13 mouse cellular contexts compared by ENCODE assay signal in the genomic region with DNA sequence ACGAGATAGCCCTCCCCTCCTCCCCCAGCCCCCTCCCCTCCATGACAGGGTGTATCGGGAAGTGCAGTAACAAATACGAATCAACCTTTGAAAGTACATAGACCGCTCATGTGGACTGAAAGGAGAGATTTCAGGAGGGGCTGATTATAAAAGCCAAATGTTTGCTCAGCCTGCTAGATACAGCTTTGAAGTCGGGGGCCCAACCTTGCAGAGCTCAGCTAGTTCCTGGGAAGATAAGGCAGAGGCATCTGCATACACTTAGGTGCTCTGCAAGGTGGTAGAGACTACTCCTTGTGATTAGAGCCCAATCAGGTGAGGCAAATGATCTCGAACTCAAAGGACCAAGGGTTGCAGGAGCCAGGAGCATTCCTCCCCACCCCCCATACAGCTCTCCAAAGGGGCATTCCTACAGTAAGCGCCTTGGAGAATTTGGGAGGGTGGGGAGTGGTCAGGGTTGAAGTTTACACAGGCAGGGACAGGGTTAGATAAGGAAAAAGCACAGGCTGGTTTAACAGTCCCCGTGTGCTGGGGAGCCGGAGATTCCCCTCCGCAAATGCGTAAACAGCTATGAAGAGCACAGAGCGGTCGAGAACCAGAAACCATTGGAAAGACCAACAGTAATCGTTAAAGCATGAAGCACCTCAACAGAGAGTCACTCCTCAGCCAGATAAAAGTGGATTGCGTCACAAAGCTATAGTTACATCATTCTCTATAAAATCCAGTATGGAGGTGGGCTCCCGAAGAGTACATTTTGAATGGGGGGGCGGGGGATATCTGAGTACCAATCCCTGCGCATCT. TPM values are rescaled to one million over a fixed set of nuclear protein-coding genes. Genes with fewer than 3 reads are reported as not detected.
A peak's percentile ranks its signal among the peaks of the same experiment; 100 is the strongest.
DNase-seq lines count a peak whose midpoint lies in the region; ATAC-seq and TF ChIP-seq lines count a peak whose summit lies in the region.
"Had no signal": no experiment of that assay in that cellular context is flagged by ENCODE, and none has a peak within 500 bp of the region (broad histone marks: within the 10 kb centered on the region; RNA-seq: fewer than 3 reads in every experiment).

No protein-coding gene starts in this region.

- 31% methylated on average over 18 of the region's 18 CpGs for WGBS in heart, embryonic 11.5 days (ENCODE audit: insufficient replicate concordance)
- WGBS in liver, adult 2 months, result 34% methylated on average over 18 of the region's 18 CpGs
- 52% methylated on average over 18 of the region's 18 CpGs for WGBS in liver, embryonic 16.5 days (ENCODE audit: insufficient replicate concordance)

- no peak for TF ChIP-seq POLR2A in liver, adult 2 months (IDR thresholded peaks at IDR 0.05; ENCODE audit: extremely low read depth, insufficient read depth, low read length)

- H3K4me2 ChIP-seq in heart, embryonic 11.5 days, result peak overlapping the region; percentile 20
- H3K4me2 ChIP-seq in liver, embryonic 16.5 days (ENCODE audit: low read depth, low read length), result peak overlapping the region; percentile 17; the same call in 1 of the 2 replicates

- H3K9me3 ChIP-seq in heart, embryonic 11.5 days (replicated peaks; ENCODE audit: control insufficient read depth, low read length), result no peaks in the 10 kb centered on the region
- H3K9me3 ChIP-seq in liver, embryonic 16.5 days (replicated peaks; ENCODE audit: control insufficient read depth, low read length), result no peaks in the 10 kb centered on the region

- H3K27ac ChIP-seq in heart, embryonic 11.5 days (ENCODE audit: low read depth, low read length), result no peak overlapping the region
- peak overlapping the region; percentile 80 for H3K27ac ChIP-seq in liver, adult 2 months (replicated peaks; ENCODE audit: insufficient read depth, low read depth, low read length)
- peak overlapping the region; percentile 73 for H3K27ac ChIP-seq in liver, embryonic 16.5 days (ENCODE audit: low read length)

- H3K79me2 ChIP-seq in liver, adult 2 months (ENCODE audit: control insufficient read depth, insufficient read depth, low read length), result peaks cover 4% of the 10 kb centered on the region

- H3K36me3 ChIP-seq in heart, embryonic 11.5 days (ENCODE audit: control insufficient read depth, insufficient read depth, low read length), result no peaks in the 10 kb centered on the region
- peaks cover 18% of the 10 kb centered on the region; the same call in 1 of the 2 replicates for H3K36me3 ChIP-seq in liver, adult 2 months (ENCODE audit: control insufficient read depth, insufficient read depth, low read length)
- H3K36me3 ChIP-seq in liver, embryonic 16.5 days (ENCODE audit: control insufficient read depth, insufficient read depth), result no peaks in the 10 kb centered on the region; the same call in none of the 2 replicates

- H3K9ac ChIP-seq in heart, embryonic 11.5 days (ENCODE audit: low read depth, low read length), result no peak overlapping the region
- peak overlapping the region; percentile 54; the same call in 1 of the 2 replicates for H3K9ac ChIP-seq in liver, adult 2 months (ENCODE audit: low read depth, low read length)
- H3K9ac ChIP-seq in liver, embryonic 16.5 days (ENCODE audit: low read depth, low read length), result no peak overlapping the region

- H3K4me3 ChIP-seq in heart, embryonic 11.5 days (ENCODE audit: low read depth, low read length), result peak overlapping the region; percentile 11; the same call in 1 of the 2 replicates
- no peak overlapping the region for H3K4me3 ChIP-seq in liver, adult 2 months (ENCODE audit: insufficient read depth, low read depth, low read length)
- no peak overlapping the region for H3K4me3 ChIP-seq in liver, embryonic 16.5 days (ENCODE audit: low read depth, low read length)

- TF ChIP-seq CTCF in liver, adult 2 months (IDR thresholded peaks at IDR 0.05; ENCODE audit: low read depth, low read length), result no peak

- peaks cover 9% of the 10 kb centered on the region for H3K4me1 ChIP-seq in heart, embryonic 11.5 days (ENCODE audit: control insufficient read depth, insufficient read depth, low read length)
- peaks cover 11% of the 10 kb centered on the region for H3K4me1 ChIP-seq in liver, adult 2 months (ENCODE audit: control insufficient read depth, insufficient read depth, low read length)
- no peaks in the 10 kb centered on the region for H3K4me1 ChIP-seq in liver, embryonic 16.5 days (ENCODE audit: control insufficient read depth, low read depth, low read length)

- no peak for ATAC-seq in heart, embryonic 11.5 days (replicated peaks; ENCODE audit: insufficient number of reproducible peaks, low FRiP score, low TSS enrichment)
- peak; percentile 69 for ATAC-seq in liver, embryonic 16.5 days (ENCODE audit: low read depth)
- ATAC-seq: Patski had no signal

- no peak for DNase-seq in heart, postnatal 4 days
- peak; percentile 43 for DNase-seq in liver, adult 2 months (ENCODE audit: extremely low read depth, low read depth, low spot score)
- DNase-seq in liver, result no peak
- peak; percentile 89 for DNase-seq in ZHBTc4 (ENCODE audit: low read depth, low spot score)
- no peak for DNase-seq in left cerebral cortex, adult 9 months (ENCODE audit: low spot score in 2 of 2)
- no peak for DNase-seq in frontal cortex, postnatal 36 days (ENCODE audit: low spot score in 2 of 2)
- DNase-seq: adrenal gland, postnatal 25 days; gastrocnemius, postnatal 36 days; kidney, adult 8-10 months; thymus, adult 2 months had no signal

- H3K27me3 ChIP-seq in heart, embryonic 11.5 days (ENCODE audit: control insufficient read depth, insufficient read depth, low read length), result no peaks in the 10 kb centered on the region
- no peaks in the 10 kb centered on the region for H3K27me3 ChIP-seq in liver, adult 2 months (ENCODE audit: control insufficient read depth, insufficient read depth, low read length)
- H3K27me3 ChIP-seq in liver, embryonic 16.5 days (ENCODE audit: control insufficient read depth, insufficient read depth, low read depth, low read length), result no peaks in the 10 kb centered on the region
- H3K27me3 ChIP-seq: Patski had no signal

RNA-seq across cellular contexts. Expression of a gene that starts 47.0 kb away (rescaled TPM):
- 20.6 and 21.1 TPM in 2 replicates for polyA plus RNA-seq in heart, embryonic 11.5 days (2014; fragmentation: Nextera tagmentation; extraction: Ambion mirVana)
- total RNA-seq in heart, postnatal 4 days (2021), result 10 to 100 TPM; 24.1 to 24.8 TPM
- total RNA-seq in liver, adult 2 months (2014; rRNA removed), result 13.6 and 20.9 TPM in 2 replicates
- polyA plus RNA-seq in liver, adult 2 months (2012; rRNA removed), result 7.3 and 11.6 TPM in 2 replicates
- 6.7 and 7.8 TPM in 2 replicates for polyA plus RNA-seq in liver, embryonic 16.5 days (2015; fragmentation: Nextera tagmentation; extraction: Ambion mirVana)

Comparison
In these comparisons a context has a peak if more than half of its experiments do, and no peak if none do; other contexts are left out.
1. DNase-seq: peak in liver, adult 2 months (single experiment) and ZHBTc4 (single experiment); none in heart, postnatal 4 days (single experiment), liver (single experiment), left cerebral cortex, adult 9 months (0 of 2) and frontal cortex, postnatal 36 days (0 of 2).